Mouse (Mus musculus): ENCODE data around the gene Gdf9.

DNA sequence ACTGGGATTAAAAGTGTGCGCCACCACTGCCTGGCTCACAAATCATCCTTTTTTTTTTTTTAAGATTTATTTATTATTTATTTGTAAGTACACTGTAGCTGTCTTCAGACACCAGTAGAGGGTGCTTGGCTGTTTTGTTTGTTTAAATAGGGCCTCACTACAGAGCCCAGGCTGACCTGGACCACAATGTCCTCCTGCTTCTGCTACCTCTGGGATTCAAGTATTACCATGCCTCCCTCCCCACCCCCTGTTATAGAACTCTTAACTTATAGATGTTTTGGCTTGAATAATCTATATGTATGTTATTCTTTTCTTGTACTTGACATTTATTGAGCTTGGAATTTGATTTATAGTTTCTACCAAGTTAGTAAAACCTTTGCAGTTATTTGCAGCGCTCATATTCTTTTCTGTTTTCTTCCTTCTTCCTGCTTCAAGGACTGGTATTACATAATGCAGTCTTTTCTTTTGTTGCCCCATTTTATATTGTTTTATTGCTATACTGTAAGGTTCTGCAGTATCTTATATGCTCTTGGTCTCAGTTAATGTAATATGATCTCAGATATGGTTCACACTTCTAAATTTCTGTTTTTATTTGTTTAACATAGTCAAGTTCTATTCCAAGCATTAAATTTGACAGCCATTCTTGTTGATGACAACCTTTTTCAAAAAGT is 46.9 kb upstream of the Gdf9 start:
- TF ChIP-seq CTCF (IDR thresholded peaks at IDR 0.05; ENCODE audit: insufficient read depth, low read length) (no peak), POLR2A (IDR thresholded peaks at IDR 0.05; ENCODE audit: borderline replicate concordance, extremely low read depth, low read depth, low read length) (no peak)

Data from lung, adult 2 months (tissue).